Mouse (Mus musculus): ENCODE data around the gene Rsph14. TPM values are rescaled to one million over a fixed set of nuclear protein-coding genes. Genes with fewer than 3 reads are reported as not detected.
"Not testable (repeated sequence)": the region's sequence is repeated elsewhere in the genome, so short reads cannot be mapped to it uniquely, and the experiment has no call there.

Gene Rsph14
- polyA plus RNA-seq, 1 experiment from 2014 or later, result not detected

GRCm38 (mm10) chr10:75056255-75056654 is 23.9 kb upstream of the Rsph14 start:
- H3K27me3 ChIP-seq (replicated peaks; ENCODE audit: control insufficient read depth, insufficient read depth, low read length), result no peaks in the 10 kb centered on the region
- H3K9me3 ChIP-seq (ENCODE audit: control insufficient read depth, low read length), result no peaks in the 10 kb centered on the region
- H3K4me1 ChIP-seq (ENCODE audit: control insufficient read depth, insufficient read depth, low read length), result peaks cover 13% of the 10 kb centered on the region
- ATAC-seq, result no peak
- no peak overlapping the region for H3K27ac ChIP-seq (ENCODE audit: low read length)
- WGBS, result 22% methylated on average over 4 of the region's 4 CpGs
- H3K36me3 ChIP-seq (ENCODE audit: control insufficient read depth, insufficient read depth, low read length), result no peaks in the 10 kb centered on the region
- H3K9ac ChIP-seq (ENCODE audit: low read depth, low read length), result no peak overlapping the region
- no peak overlapping the region for H3K4me3 ChIP-seq (ENCODE audit: low read length)
- H3K4me2 ChIP-seq (ENCODE audit: low read depth, low read length), result no peak overlapping the region

DNA sequence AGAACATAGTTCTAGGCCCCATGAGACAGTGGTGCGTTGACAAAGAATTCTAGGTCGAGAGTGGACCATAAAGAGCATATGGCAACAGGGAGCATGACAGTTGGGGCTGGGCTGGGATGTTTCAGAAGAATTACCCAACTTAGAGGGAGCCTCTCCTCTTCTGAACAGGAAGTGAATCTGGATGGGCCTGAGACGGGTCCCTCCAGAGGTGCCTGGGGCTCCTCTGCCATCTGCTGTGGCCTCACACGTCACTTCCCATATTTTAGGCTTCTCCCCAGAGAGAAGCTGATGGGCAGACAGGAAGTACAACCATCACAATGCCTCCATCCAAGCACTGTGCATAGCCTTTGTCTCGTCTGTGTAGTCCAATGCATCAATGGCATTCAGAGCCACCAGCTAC is 23.3 kb upstream of the Rsph14 start:
- Histone ChIP-seq H3K9me3 (ENCODE audit: control insufficient read depth, low read length) (no peaks in the 10 kb centered on the region), H3K27ac (ENCODE audit: low read length) (no peak overlapping the region), H3K4me1 (ENCODE audit: control insufficient read depth, insufficient read depth, low read length) (peaks cover 13% of the 10 kb centered on the region), H3K4me2 (ENCODE audit: low read depth, low read length) (no peak overlapping the region), H3K36me3 (ENCODE audit: control insufficient read depth, insufficient read depth, low read length) (no peaks in the 10 kb centered on the region), H3K9ac (ENCODE audit: low read depth, low read length) (no peak overlapping the region), H3K27me3 (replicated peaks; ENCODE audit: control insufficient read depth, insufficient read depth, low read length) (no peaks in the 10 kb centered on the region), H3K4me3 (ENCODE audit: low read length) (no peak overlapping the region)
- no peak for ATAC-seq
- 67% methylated on average over 5 of the region's 5 CpGs for WGBS

DNA sequence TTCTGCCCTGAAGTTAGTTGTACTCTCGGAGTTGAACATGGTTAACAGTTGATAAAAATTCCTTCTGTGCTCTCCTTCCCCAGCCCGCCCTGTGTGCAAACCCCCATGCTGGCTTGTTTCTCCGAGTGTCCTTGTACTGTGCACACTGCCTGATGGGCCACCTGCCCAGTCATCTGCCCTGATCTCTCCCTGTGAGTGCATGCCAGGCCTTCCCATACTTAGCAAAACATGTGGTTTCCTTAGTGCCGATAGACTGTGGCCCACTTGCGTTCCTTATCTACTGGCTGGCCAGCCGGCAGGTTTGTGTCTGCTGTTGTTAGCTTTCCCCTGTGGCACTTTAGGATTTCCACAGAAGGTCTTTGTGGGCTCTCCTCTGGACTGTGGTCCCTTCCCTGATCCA is 21.7 kb upstream of the Rsph14 start:
- WGBS, result 44% methylated on average over 6 of the region's 6 CpGs
- Histone ChIP-seq H3K27ac (ENCODE audit: low read length) (no peak overlapping the region), H3K4me1 (ENCODE audit: control insufficient read depth, insufficient read depth, low read length) (peaks cover 9% of the 10 kb centered on the region; the same call in 1 of the 2 replicates), H3K36me3 (ENCODE audit: control insufficient read depth, insufficient read depth, low read length) (no peaks in the 10 kb centered on the region), H3K9ac (ENCODE audit: low read depth, low read length) (no peak overlapping the region; the same call in 1 of the 2 replicates), H3K4me3 (ENCODE audit: low read length) (no peak overlapping the region), H3K4me2 (ENCODE audit: low read depth, low read length) (no peak overlapping the region), H3K27me3 (replicated peaks; ENCODE audit: control insufficient read depth, insufficient read depth, low read length) (no peaks in the 10 kb centered on the region), H3K9me3 (ENCODE audit: control insufficient read depth, low read length) (no peaks in the 10 kb centered on the region)
- ATAC-seq, result no peak

GRCm38 (mm10) chr10:75053655-75054054 is 21.3 kb upstream of the Rsph14 start:
- H3K4me2 ChIP-seq (ENCODE audit: low read depth, low read length), result no peak overlapping the region
- no peak overlapping the region for H3K27ac ChIP-seq (ENCODE audit: low read length)
- no peaks in the 10 kb centered on the region for H3K36me3 ChIP-seq (ENCODE audit: control insufficient read depth, insufficient read depth, low read length)
- peaks cover 9% of the 10 kb centered on the region; the same call in 1 of the 2 replicates for H3K4me1 ChIP-seq (ENCODE audit: control insufficient read depth, insufficient read depth, low read length)
- H3K27me3 ChIP-seq (replicated peaks; ENCODE audit: control insufficient read depth, insufficient read depth, low read length), result no peaks in the 10 kb centered on the region
- no peak overlapping the region for H3K4me3 ChIP-seq (ENCODE audit: low read length)
- ATAC-seq, result no peak
- H3K9ac ChIP-seq (ENCODE audit: low read depth, low read length), result no peak overlapping the region
- H3K9me3 ChIP-seq (ENCODE audit: control insufficient read depth, low read length), result no peaks in the 10 kb centered on the region
- 65% methylated on average over 4 of the region's 4 CpGs for WGBS

DNA sequence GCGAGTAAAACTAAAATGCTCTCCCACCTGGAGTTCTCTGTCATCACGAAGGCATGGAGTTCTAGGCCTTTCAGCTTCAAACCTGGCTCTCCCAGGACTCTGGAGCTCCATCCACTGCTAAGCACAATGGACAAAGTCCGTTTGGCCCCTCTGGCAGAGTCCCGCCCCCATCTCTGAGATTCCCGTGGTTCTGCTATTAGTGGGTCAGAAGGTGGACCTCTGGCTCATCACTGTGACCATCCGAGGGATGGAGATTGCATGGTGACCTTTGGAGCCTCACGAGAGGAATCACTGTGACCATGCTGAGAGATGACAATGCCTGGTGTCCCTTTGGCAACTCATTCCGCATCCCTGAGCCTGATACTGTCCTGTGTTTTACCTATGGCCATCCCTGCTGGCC is 20.5 kb upstream of the Rsph14 start:
- no peak for ATAC-seq
- Histone ChIP-seq H3K4me3 (ENCODE audit: low read length) (no peak overlapping the region), H3K9me3 (ENCODE audit: control insufficient read depth, low read length) (no peaks in the 10 kb centered on the region), H3K27me3 (replicated peaks; ENCODE audit: control insufficient read depth, insufficient read depth, low read length) (no peaks in the 10 kb centered on the region), H3K9ac (ENCODE audit: low read depth, low read length) (no peak overlapping the region), H3K4me1 (ENCODE audit: control insufficient read depth, insufficient read depth, low read length) (peaks cover 9% of the 10 kb centered on the region; the same call in 1 of the 2 replicates), H3K4me2 (ENCODE audit: low read depth, low read length) (no peak overlapping the region), H3K27ac (ENCODE audit: low read length) (no peak overlapping the region), H3K36me3 (ENCODE audit: control insufficient read depth, insufficient read depth, low read length) (no peaks in the 10 kb centered on the region)
- 73% methylated on average over 8 of the region's 8 CpGs for WGBS

GRCm38 (mm10) chr10:75051364-75052074 is 19.1 kb upstream of the Rsph14 start:
- no peak overlapping the region for H3K27ac ChIP-seq (ENCODE audit: low read length)
- 91% methylated on average over 21 of the region's 21 CpGs for WGBS
- ATAC-seq, result no peak
- H3K27me3 ChIP-seq (replicated peaks; ENCODE audit: control insufficient read depth, insufficient read depth, low read length), result no peaks in the 10 kb centered on the region
- no peak overlapping the region for H3K4me2 ChIP-seq (ENCODE audit: low read depth, low read length)
- H3K4me3 ChIP-seq (ENCODE audit: low read length), result no peak overlapping the region
- no peaks in the 10 kb centered on the region for H3K9me3 ChIP-seq (ENCODE audit: control insufficient read depth, low read length)
- H3K9ac ChIP-seq (ENCODE audit: low read depth, low read length), result no peak overlapping the region
- H3K36me3 ChIP-seq (ENCODE audit: control insufficient read depth, insufficient read depth, low read length), result no peaks in the 10 kb centered on the region
- H3K4me1 ChIP-seq (ENCODE audit: control insufficient read depth, insufficient read depth, low read length), result peaks cover 9% of the 10 kb centered on the region; the same call in 1 of the 2 replicates

GRCm38 (mm10) chr10:75048711-75049110 is 16.3 kb upstream of the Rsph14 start:
- H3K36me3 ChIP-seq (ENCODE audit: control insufficient read depth, insufficient read depth, low read length), result no peaks in the 10 kb centered on the region
- H3K9ac ChIP-seq (ENCODE audit: low read depth, low read length), result no peak overlapping the region
- H3K27ac ChIP-seq (ENCODE audit: low read length), result no peak overlapping the region
- H3K4me1 ChIP-seq (ENCODE audit: control insufficient read depth, insufficient read depth, low read length), result 0 out of 2 replicates have a peak, but pooled peaks cover 3% of the 10 kb centered on the region
- WGBS, result 94% methylated on average over 7 of the region's 7 CpGs
- no peak overlapping the region for H3K4me3 ChIP-seq (ENCODE audit: low read length)
- no peak overlapping the region for H3K4me2 ChIP-seq (ENCODE audit: low read depth, low read length)
- ATAC-seq, result no peak
- no peaks in the 10 kb centered on the region for H3K9me3 ChIP-seq (ENCODE audit: control insufficient read depth, low read length)
- no peaks in the 10 kb centered on the region for H3K27me3 ChIP-seq (replicated peaks; ENCODE audit: control insufficient read depth, insufficient read depth, low read length)

DNA sequence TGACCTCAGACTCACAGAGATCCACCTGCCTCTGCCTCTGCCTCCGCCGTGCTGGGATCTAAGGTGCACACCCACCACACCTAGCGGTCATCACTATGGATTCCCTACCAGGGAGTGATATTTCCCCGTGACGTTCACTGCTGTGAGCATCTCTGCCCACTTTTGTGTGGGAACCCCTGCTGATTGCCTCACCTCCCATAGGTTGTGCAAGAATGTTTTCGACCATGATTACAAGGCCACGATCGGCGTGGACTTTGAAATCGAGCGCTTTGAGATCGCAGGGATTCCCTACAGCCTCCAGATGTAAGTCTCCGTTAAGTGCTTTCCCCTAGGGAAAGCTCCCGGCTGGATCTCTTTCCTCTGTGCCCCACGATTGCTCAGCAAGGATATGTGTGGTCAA is 13.4 kb upstream of the Rsph14 start:
- no peak overlapping the region for H3K4me2 ChIP-seq (ENCODE audit: low read depth, low read length)
- no peaks in the 10 kb centered on the region for H3K4me1 ChIP-seq (ENCODE audit: control insufficient read depth, insufficient read depth, low read length)
- no peak overlapping the region for H3K4me3 ChIP-seq (ENCODE audit: low read length)
- ATAC-seq, result peak; percentile 34; the same call in 1 of the 2 replicates
- 91% methylated on average over 15 of the region's 15 CpGs for WGBS
- H3K27me3 ChIP-seq (replicated peaks; ENCODE audit: control insufficient read depth, insufficient read depth, low read length), result no peaks in the 10 kb centered on the region
- H3K36me3 ChIP-seq (ENCODE audit: control insufficient read depth, insufficient read depth, low read length), result no peaks in the 10 kb centered on the region
- H3K9ac ChIP-seq (ENCODE audit: low read depth, low read length), result no peak overlapping the region
- H3K27ac ChIP-seq (ENCODE audit: low read length), result no peak overlapping the region
- H3K9me3 ChIP-seq (ENCODE audit: control insufficient read depth, low read length), result no peaks in the 10 kb centered on the region

DNA sequence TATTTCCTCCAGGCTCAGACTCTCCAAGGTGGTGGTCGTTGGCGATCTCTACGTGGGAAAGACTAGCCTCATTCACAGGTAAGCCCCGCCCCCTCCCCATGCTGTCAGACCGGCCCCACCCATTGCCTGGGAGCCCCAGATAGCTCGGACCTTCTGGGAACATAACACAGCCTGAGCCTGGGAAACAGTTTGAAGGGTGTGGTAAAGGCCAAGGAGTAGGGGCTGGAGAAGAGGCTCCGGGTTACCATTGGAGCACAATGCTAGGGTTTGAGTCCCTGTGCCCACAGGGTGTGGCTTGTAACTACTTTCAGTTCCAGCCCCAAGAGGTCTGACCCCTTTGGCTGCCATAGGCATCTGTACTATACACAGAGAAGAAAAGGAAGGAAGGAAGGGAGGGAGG is 12.1 kb upstream of the Rsph14 start:
- WGBS, result 28% methylated on average over 7 of the region's 7 CpGs
- Histone ChIP-seq H3K4me2 (ENCODE audit: low read depth, low read length) (no peak overlapping the region), H3K27me3 (replicated peaks; ENCODE audit: control insufficient read depth, insufficient read depth, low read length) (no peaks in the 10 kb centered on the region), H3K27ac (ENCODE audit: low read length) (no peak overlapping the region), H3K4me3 (ENCODE audit: low read length) (no peak overlapping the region), H3K9ac (ENCODE audit: low read depth, low read length) (no peak overlapping the region), H3K9me3 (ENCODE audit: control insufficient read depth, low read length) (no peaks in the 10 kb centered on the region), H3K36me3 (ENCODE audit: control insufficient read depth, insufficient read depth, low read length) (no peaks in the 10 kb centered on the region), H3K4me1 (ENCODE audit: control insufficient read depth, insufficient read depth, low read length) (no peaks in the 10 kb centered on the region)
- peak; percentile 36 for ATAC-seq

- 8% methylated on average over 1 of the region's 1 CpGs for WGBS
- H3K9ac ChIP-seq (ENCODE audit: low read depth, low read length), result not testable (repeated sequence)
Measured at GRCm38 (mm10) chr10:75042060-75042459, 9.7 kb upstream of the Rsph14 start.

More at GRCm38 (mm10) chr10:75042060-75042459, 9.7 kb upstream of the Rsph14 start:
- H3K4me1 ChIP-seq (ENCODE audit: control insufficient read depth, insufficient read depth, low read length); H3K4me3 ChIP-seq (ENCODE audit: low read length); H3K36me3 ChIP-seq (ENCODE audit: control insufficient read depth, insufficient read depth, low read length); H3K27me3 ChIP-seq (replicated peaks; ENCODE audit: control insufficient read depth, insufficient read depth, low read length); ATAC-seq; H3K9me3 ChIP-seq (ENCODE audit: control insufficient read depth, low read length); H3K4me2 ChIP-seq (ENCODE audit: low read depth, low read length); H3K27ac ChIP-seq (ENCODE audit: low read length): not testable (repeated sequence)

Data from intestine, embryonic 16.5 days (tissue).